Mouse (Mus musculus) G1E (cell line): Measurements from ENCODE around the gene Ldb3. TPM values are rescaled to one million over a fixed set of nuclear protein-coding genes. Genes with fewer than 3 reads are reported as not detected.

Experiments
- ATAC-seq: 2 replicates; pipeline ENCODE4 v1.8.0; 2016; ENCODE audit warnings: mild to moderate bottlenecking; ENCODE audit not compliant: insufficient number of reproducible peaks, poor library complexity, low FRiP score, severe bottlenecking; ENCODE audit errors: extremely low read depth
- DNase-seq: peaks from one replicate; pipeline ENCODE4 v3.0.0; 2012; ENCODE audit warnings: low spot score
- H3K27me3 ChIP-seq: 2 replicates; pipeline ENCODE4 v1.6.1; 2012; ENCODE audit warnings: mild to moderate bottlenecking, low read length, inconsistent platforms; ENCODE audit not compliant: insufficient read depth
- H3K36me3 ChIP-seq: replicated peaks from 2 replicates; pipeline ENCODE3; 2012; ENCODE audit warnings: mild to moderate bottlenecking, inconsistent platforms
- H3K4me1 ChIP-seq: 2 replicates; pipeline ENCODE4 v1.6.1; 2012; ENCODE audit warnings: low read depth, low read length, inconsistent platforms, mixed read lengths; ENCODE audit not compliant: insufficient read depth
- H3K4me3 ChIP-seq: 2 replicates; pipeline ENCODE4 v1.5.1; 2012; ENCODE audit warnings: low read depth, mild to moderate bottlenecking, inconsistent platforms, low read length, moderate library complexity, mixed read lengths
- H3K9me3 ChIP-seq: replicated peaks from 2 replicates; pipeline ENCODE4 v1.6.1; 2012; ENCODE audit warnings: inconsistent platforms
- CTCF ChIP-seq: IDR thresholded peaks from 2 replicates; pipeline ENCODE4 v1.5.1; 2012; ENCODE audit warnings: low read depth, low read length, inconsistent platforms, mixed read lengths
- GATA1 ChIP-seq: IDR thresholded peaks from 2 replicates; pipeline ENCODE4 v1.6.1; 2012; ENCODE audit warnings: borderline replicate concordance, low read length, inconsistent platforms, mixed read lengths
- GATA2 ChIP-seq: IDR thresholded peaks from 2 replicates; pipeline ENCODE4 v1.6.1; 2012; ENCODE audit warnings: low read depth, low read length, inconsistent platforms, borderline replicate concordance
- POLR2AphosphoS5 ChIP-seq: IDR thresholded peaks from 2 replicates; pipeline ENCODE4 v1.6.1; 2012; ENCODE audit warnings: low read depth, low read length, inconsistent platforms; ENCODE audit not compliant: insufficient replicate concordance
- TAL1 ChIP-seq: conservative IDR thresholded peaks from 2 replicates; pipeline ENCODE4 v1.6.1; 2012; ENCODE audit warnings: low read depth, low read length, inconsistent platforms, mixed read lengths
- polyA plus RNA-seq: library from polyadenylated mRNA; stranded (reverse); fragments of >175 nt; gene quantifications from 2 replicates; pipeline ENCODE4 v1.2.3, GENCODE M21; 2012
- total RNA-seq, 2 experiments: library from RNA; stranded (forward) in 1 of 2; stranded (reverse) in 1 of 2; fragments of 200-1000 nt in 1 of 2; fragments of >200 nt in 1 of 2; fragmentation: Nextera tagmentation in 1 of 2; gene quantifications; 2 replicates each; pipeline ENCODE4 v1.2.3; 2014 to 2017

Ldb3 gene
- total and polyA plus RNA-seq, 3 experiments, result 0.05 TPM; not detected in 2

DNA sequence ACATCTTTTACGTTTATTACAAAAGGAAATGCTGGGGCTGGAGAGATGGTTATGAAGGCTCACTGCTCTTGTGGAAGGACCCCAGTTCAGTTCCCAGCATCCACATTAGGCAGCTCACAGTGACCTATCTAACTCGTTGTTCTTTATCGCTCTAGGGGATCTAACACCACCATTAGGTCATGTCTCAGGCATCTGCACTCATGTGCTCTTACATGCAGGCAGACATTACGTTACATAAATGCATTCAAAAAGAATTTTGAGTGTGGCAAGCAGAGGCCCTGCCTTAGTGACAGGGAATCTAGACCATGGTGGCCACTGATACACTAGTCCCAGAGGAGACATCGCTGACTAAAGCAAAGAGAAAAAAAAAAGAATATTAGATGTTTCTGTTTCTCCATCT lies 34.6 kb upstream of the Ldb3 start:
- ATAC-seq, result peak; percentile 18; the same call in 1 of the 2 replicates
- TF ChIP-seq POLR2AphosphoS5, result no peak
- TF ChIP-seq CTCF, result no peak
- 0 out of 2 replicates have a peak, but pooled peaks have one; percentile 24 for TF ChIP-seq GATA2
- TF ChIP-seq TAL1, result no peak

GRCm38 (mm10) chr14:34620611-34621376 lies 32.3 kb upstream of the Ldb3 start:
- DNase-seq, result peak; percentile 51
- peak; percentile 38 for ATAC-seq
- Histone ChIP-seq H3K4me1 (peaks cover 51% of the 10 kb centered on the region), H3K9me3 (no peaks in the 10 kb centered on the region), H3K4me3 (no peak overlapping the region; the same call in 1 of the 2 replicates), H3K27me3 (0 out of 2 replicates have a peak, but pooled peaks cover 4% of the 10 kb centered on the region), H3K36me3 (no peaks in the 10 kb centered on the region)
- TF ChIP-seq TAL1 (no peak), CTCF (peak; percentile 59), GATA2 (no peak), GATA1 (no peak), POLR2AphosphoS5 (no peak)

More for the DNA sequence above, 34.6 kb upstream of the Ldb3 start:
- no peak for DNase-seq
- H3K27me3 ChIP-seq, result no peaks in the 10 kb centered on the region
- H3K9me3 ChIP-seq, result no peaks in the 10 kb centered on the region
- no peaks in the 10 kb centered on the region for H3K36me3 ChIP-seq
- no peak overlapping the region; the same call in 1 of the 2 replicates for H3K4me3 ChIP-seq
- H3K4me1 ChIP-seq, result peaks cover 53% of the 10 kb centered on the region

- TF ChIP-seq CTCF, result no peak
- no peak for TF ChIP-seq POLR2AphosphoS5
- TF ChIP-seq GATA1, result no peak
- no peak for TF ChIP-seq TAL1
- TF ChIP-seq GATA2, result no peak
- H3K4me1 ChIP-seq, result peaks cover 46% of the 10 kb centered on the region
- no peak overlapping the region for H3K4me3 ChIP-seq
- H3K9me3 ChIP-seq, result no peaks in the 10 kb centered on the region
- DNase-seq, result no peak
- H3K36me3 ChIP-seq, result no peaks in the 10 kb centered on the region
- ATAC-seq, result no peak
- H3K27me3 ChIP-seq, result peaks cover 11% of the 10 kb centered on the region; the same call in 1 of the 2 replicates
Measured at GRCm38 (mm10) chr14:34618808-34619207, 30.3 kb upstream of the Ldb3 start.

DNA sequence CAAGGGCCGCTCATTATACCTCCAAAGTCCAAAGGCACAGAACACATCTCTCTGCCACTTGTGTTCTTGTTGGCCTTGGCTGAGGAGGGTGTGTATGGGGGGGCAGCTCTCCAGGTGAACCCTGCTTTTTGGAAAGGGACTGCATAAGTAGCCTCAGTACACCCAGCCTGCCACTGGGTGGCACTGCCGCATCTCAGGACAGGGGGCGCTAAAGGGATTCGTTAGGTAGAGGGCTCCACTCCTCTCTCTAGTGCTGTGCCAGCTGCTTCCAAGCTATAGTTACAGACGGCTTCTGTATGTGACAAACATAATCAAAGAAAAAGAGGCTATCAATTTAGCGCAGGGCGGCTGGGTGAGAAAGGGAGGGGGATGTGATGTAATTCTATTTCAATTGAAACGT lies 28.3 kb upstream of the Ldb3 start:
- Histone ChIP-seq H3K9me3 (no peaks in the 10 kb centered on the region), H3K4me1 (peaks cover 31% of the 10 kb centered on the region), H3K27me3 (peaks cover 11% of the 10 kb centered on the region; the same call in 1 of the 2 replicates), H3K36me3 (no peaks in the 10 kb centered on the region), H3K4me3 (no peak overlapping the region)
- peak; percentile 76 for DNase-seq
- TF ChIP-seq GATA2, result no peak
- TF ChIP-seq CTCF, result peak; percentile 85
- ATAC-seq, result peak; percentile 76

DNA sequence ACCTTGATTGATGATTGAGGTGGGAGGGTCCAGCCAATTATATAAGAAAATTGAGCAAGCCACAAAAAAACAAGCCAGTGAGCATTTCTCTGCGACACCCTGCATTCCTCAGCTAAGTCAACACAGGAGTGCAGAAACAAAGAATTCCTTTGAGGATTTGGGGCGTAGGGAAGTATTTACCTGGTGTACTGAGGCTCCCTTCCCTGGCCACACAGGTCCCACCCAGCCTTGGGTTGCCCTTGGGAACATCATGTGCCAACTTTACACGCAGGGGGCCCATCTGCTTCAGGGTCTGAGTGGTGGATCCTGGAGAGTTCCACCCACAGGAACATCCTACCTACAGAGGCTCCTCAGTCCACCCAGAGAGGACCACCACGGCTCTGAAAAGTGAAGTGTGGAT lies 27.1 kb upstream of the Ldb3 start:
- H3K4me1 ChIP-seq, result peaks cover 23% of the 10 kb centered on the region
- H3K36me3 ChIP-seq, result no peaks in the 10 kb centered on the region
- no peak overlapping the region for H3K4me3 ChIP-seq
- DNase-seq, result no peak
- peaks cover 11% of the 10 kb centered on the region; the same call in 1 of the 2 replicates for H3K27me3 ChIP-seq
- TF ChIP-seq CTCF (no peak), TAL1 (no peak), GATA2 (no peak), GATA1 (no peak), POLR2AphosphoS5 (no peak)
- H3K9me3 ChIP-seq, result no peaks in the 10 kb centered on the region
- no peak for ATAC-seq

DNA sequence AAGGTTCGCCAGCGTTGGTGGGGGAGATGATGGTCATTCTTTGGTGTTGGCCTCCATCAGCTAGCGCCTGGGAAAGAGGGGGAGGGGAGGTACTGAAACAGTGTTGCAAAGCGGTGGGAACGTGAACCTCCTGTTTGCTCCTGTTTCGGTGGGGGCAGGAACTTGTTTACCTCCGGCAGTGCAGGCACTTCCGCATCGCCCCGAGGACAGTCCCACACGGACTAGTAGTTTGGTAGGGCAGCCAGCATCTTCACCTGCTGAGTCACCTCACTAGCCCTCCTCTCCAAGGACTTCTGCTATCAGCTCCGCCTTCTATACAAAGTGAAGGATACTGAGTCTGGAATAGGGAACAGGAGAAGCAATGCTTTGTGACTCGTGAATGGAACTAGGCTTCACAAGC lies 26.6 kb upstream of the Ldb3 start:
- H3K4me3 ChIP-seq, result peak overlapping the region; percentile 52; the same call in 1 of the 2 replicates
- ATAC-seq (no peak), DNase-seq (no peak)

More for the DNA sequence above, 26.6 kb upstream of the Ldb3 start:
- peaks cover 11% of the 10 kb centered on the region; the same call in 1 of the 2 replicates for H3K27me3 ChIP-seq
- peaks cover 21% of the 10 kb centered on the region for H3K4me1 ChIP-seq
- H3K9me3 ChIP-seq, result no peaks in the 10 kb centered on the region
- TF ChIP-seq TAL1 (no peak), POLR2AphosphoS5 (no peak)
- no peaks in the 10 kb centered on the region for H3K36me3 ChIP-seq
